Mouse (Mus musculus): Measurements from ENCODE around the gene Foxf2. TPM values are rescaled to one million over a fixed set of nuclear protein-coding genes. Genes with fewer than 3 reads are reported as not detected.
A peak's percentile ranks its signal among the peaks of the same experiment; 100 is the strongest.

The Foxf2 gene
- polyA plus RNA-seq, 1 experiment from 2014 or later = 12.3 TPM

- Histone ChIP-seq H3K9ac (replicated peaks; ENCODE audit: low read length) (no peak overlapping the region), H3K9me3 (replicated peaks; ENCODE audit: control insufficient read depth, low read length) (no peaks in the 10 kb centered on the region), H3K4me3 (ENCODE audit: low read depth, low read length) (no peak overlapping the region), H3K4me2 (ENCODE audit: low read depth, low read length) (peak overlapping the region; percentile 34), H3K4me1 (ENCODE audit: control insufficient read depth, insufficient read depth, low read length) (peaks cover 2% of the 10 kb centered on the region), H3K27ac (replicated peaks; ENCODE audit: low read depth, low read length) (no peak overlapping the region), H3K27me3 (ENCODE audit: control insufficient read depth, insufficient read depth, low read length) (peaks cover 85% of the 10 kb centered on the region), H3K36me3 (replicated peaks; ENCODE audit: control insufficient read depth, insufficient read depth, low read depth, low read length) (no peaks in the 10 kb centered on the region)
- ATAC-seq (replicated peaks; ENCODE audit: insufficient number of reproducible peaks, low FRiP score, low TSS enrichment, low read depth) (no peak), DNase-seq (ENCODE audit: low spot score) (no peak)
- 8% methylated on average over 4 of the region's 4 CpGs for whole genome bisulfite sequencing
Observed at GRCm38 (mm10) chr13:31620937-31621336, 4.7 kb upstream of the Foxf2 start.

DNA sequence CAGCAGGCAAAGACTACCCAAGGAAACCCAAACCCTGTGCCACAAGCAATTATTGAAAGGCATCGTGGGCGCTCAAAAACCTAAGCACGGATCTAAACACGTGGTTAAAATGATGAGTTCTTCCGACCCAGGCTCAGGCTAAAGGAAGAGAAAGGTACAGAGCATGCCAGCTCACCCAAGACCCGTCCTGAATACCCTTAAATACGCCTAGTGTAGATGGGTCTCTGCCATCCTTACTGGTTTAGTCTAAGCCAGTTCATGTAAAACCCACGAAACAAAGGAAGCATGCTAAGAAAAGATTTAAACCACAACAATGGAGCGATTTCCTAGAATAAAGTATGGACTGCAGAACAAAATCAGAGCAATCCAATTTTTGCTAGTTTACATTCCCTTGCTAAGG lies 3.9 kb upstream of the Foxf2 start:
- Histone ChIP-seq H3K27ac (replicated peaks; ENCODE audit: low read depth, low read length) (no peak overlapping the region), H3K4me3 (ENCODE audit: low read depth, low read length) (no peak overlapping the region), H3K9me3 (replicated peaks; ENCODE audit: control insufficient read depth, low read length) (no peaks in the 10 kb centered on the region), H3K27me3 (ENCODE audit: control insufficient read depth, insufficient read depth, low read length) (peaks cover 81% of the 10 kb centered on the region), H3K4me1 (ENCODE audit: control insufficient read depth, insufficient read depth, low read length) (peaks cover 2% of the 10 kb centered on the region), H3K9ac (replicated peaks; ENCODE audit: low read length) (no peak overlapping the region), H3K4me2 (ENCODE audit: low read depth, low read length) (no peak overlapping the region), H3K36me3 (replicated peaks; ENCODE audit: control insufficient read depth, insufficient read depth, low read depth, low read length) (no peaks in the 10 kb centered on the region)
- 8% methylated on average over 9 of the region's 9 CpGs for WGBS
- no peak for DNase-seq (ENCODE audit: low spot score)
- ATAC-seq (replicated peaks; ENCODE audit: insufficient number of reproducible peaks, low FRiP score, low TSS enrichment, low read depth) = no peak

GRCm38 (mm10) chr13:31622371-31622770 lies 3.2 kb upstream of the Foxf2 start:
- Histone ChIP-seq H3K9ac (replicated peaks; ENCODE audit: low read length) (no peak overlapping the region), H3K4me1 (ENCODE audit: control insufficient read depth, insufficient read depth, low read length) (peaks cover 2% of the 10 kb centered on the region), H3K27me3 (ENCODE audit: control insufficient read depth, insufficient read depth, low read length) (peaks cover 82% of the 10 kb centered on the region), H3K4me2 (ENCODE audit: low read depth, low read length) (no peak overlapping the region), H3K4me3 (ENCODE audit: low read depth, low read length) (no peak overlapping the region), H3K36me3 (replicated peaks; ENCODE audit: control insufficient read depth, insufficient read depth, low read depth, low read length) (no peaks in the 10 kb centered on the region), H3K9me3 (replicated peaks; ENCODE audit: control insufficient read depth, low read length) (no peaks in the 10 kb centered on the region), H3K27ac (replicated peaks; ENCODE audit: low read depth, low read length) (no peak overlapping the region)
- no peak for ATAC-seq (replicated peaks; ENCODE audit: insufficient number of reproducible peaks, low FRiP score, low TSS enrichment, low read depth)
- WGBS = 2% methylated on average over 3 of the region's 3 CpGs
- no peak for DNase-seq (ENCODE audit: low spot score)

- WGBS = under 1% methylated on average over 6 of the region's 6 CpGs
- Histone ChIP-seq H3K27ac (replicated peaks; ENCODE audit: low read depth, low read length) (no peak overlapping the region), H3K27me3 (ENCODE audit: control insufficient read depth, insufficient read depth, low read length) (peaks cover 82% of the 10 kb centered on the region), H3K4me3 (ENCODE audit: low read depth, low read length) (no peak overlapping the region), H3K36me3 (replicated peaks; ENCODE audit: control insufficient read depth, insufficient read depth, low read depth, low read length) (no peaks in the 10 kb centered on the region), H3K9ac (replicated peaks; ENCODE audit: low read length) (no peak overlapping the region), H3K4me1 (ENCODE audit: control insufficient read depth, insufficient read depth, low read length) (peaks cover 2% of the 10 kb centered on the region), H3K9me3 (replicated peaks; ENCODE audit: control insufficient read depth, low read length) (no peaks in the 10 kb centered on the region), H3K4me2 (ENCODE audit: low read depth, low read length) (no peak overlapping the region)
- ATAC-seq (replicated peaks; ENCODE audit: insufficient number of reproducible peaks, low FRiP score, low TSS enrichment, low read depth) = no peak
- DNase-seq (ENCODE audit: low spot score) = no peak
Observed at GRCm38 (mm10) chr13:31623291-31623690, 2.3 kb upstream of the Foxf2 start.

GRCm38 (mm10) chr13:31623906-31624860 lies 1.4 kb upstream of the Foxf2 start:
- DNase-seq (ENCODE audit: low spot score) = peak; percentile 74
- peak overlapping the region; percentile 57; the same call in 1 of the 2 replicates for H3K27ac ChIP-seq (replicated peaks; ENCODE audit: low read depth, low read length)
- H3K9ac ChIP-seq (replicated peaks; ENCODE audit: low read length) = 0 out of 2 replicates have a peak overlapping the region, but pooled peaks have one; percentile 30
- H3K36me3 ChIP-seq (replicated peaks; ENCODE audit: control insufficient read depth, insufficient read depth, low read depth, low read length) = no peaks in the 10 kb centered on the region
- H3K4me2 ChIP-seq (ENCODE audit: low read depth, low read length) = peak overlapping the region; percentile 86
- H3K27me3 ChIP-seq (ENCODE audit: control insufficient read depth, insufficient read depth, low read length) = peaks cover 82% of the 10 kb centered on the region
- WGBS = under 1% methylated on average over 20 of the region's 20 CpGs
- peak; percentile 47; the same call in 1 of the 2 replicates for ATAC-seq (replicated peaks; ENCODE audit: insufficient number of reproducible peaks, low FRiP score, low TSS enrichment, low read depth)
- peak overlapping the region; percentile 60 for H3K4me3 ChIP-seq (ENCODE audit: low read depth, low read length)
- peaks cover 3% of the 10 kb centered on the region; the same call in 1 of the 2 replicates for H3K4me1 ChIP-seq (ENCODE audit: control insufficient read depth, insufficient read depth, low read length)
- no peaks in the 10 kb centered on the region for H3K9me3 ChIP-seq (replicated peaks; ENCODE audit: control insufficient read depth, low read length)

DNA sequence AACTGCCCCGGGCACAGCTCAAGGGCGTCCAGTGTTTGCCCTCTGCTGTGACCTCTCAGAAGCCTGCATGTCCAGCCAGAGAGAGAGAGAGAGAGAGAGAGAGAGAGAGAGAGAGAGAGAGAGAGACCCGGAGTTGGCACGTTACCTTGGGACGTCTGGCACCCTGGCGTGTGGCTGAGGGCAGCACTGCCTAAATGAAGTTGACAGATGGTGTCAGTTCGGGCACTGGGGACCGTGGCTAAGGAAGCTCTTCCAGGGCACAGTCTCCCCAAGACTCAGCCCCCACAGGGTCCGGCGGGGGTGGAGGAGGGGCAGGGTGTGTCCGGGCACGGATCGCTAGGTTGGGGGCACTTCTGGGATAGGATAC lies 667 bp upstream of the Foxf2 start:
- H3K4me1 ChIP-seq (ENCODE audit: control insufficient read depth, insufficient read depth, low read length) = peaks cover 3% of the 10 kb centered on the region; the same call in 1 of the 2 replicates
- 1% methylated on average over 13 of the region's 13 CpGs for WGBS
- no peaks in the 10 kb centered on the region for H3K36me3 ChIP-seq (replicated peaks; ENCODE audit: control insufficient read depth, insufficient read depth, low read depth, low read length)
- peaks cover 82% of the 10 kb centered on the region for H3K27me3 ChIP-seq (ENCODE audit: control insufficient read depth, insufficient read depth, low read length)
- no peak for DNase-seq (ENCODE audit: low spot score)
- H3K4me2 ChIP-seq (ENCODE audit: low read depth, low read length) = peak overlapping the region; percentile 86
- ATAC-seq (replicated peaks; ENCODE audit: insufficient number of reproducible peaks, low FRiP score, low TSS enrichment, low read depth) = 0 out of 2 replicates have a peak, but pooled peaks have one; percentile 26
- peak overlapping the region; percentile 84; the same call in 1 of the 2 replicates for H3K27ac ChIP-seq (replicated peaks; ENCODE audit: low read depth, low read length)
- no peaks in the 10 kb centered on the region for H3K9me3 ChIP-seq (replicated peaks; ENCODE audit: control insufficient read depth, low read length)
- peak overlapping the region; percentile 64 for H3K9ac ChIP-seq (replicated peaks; ENCODE audit: low read length)
- H3K4me3 ChIP-seq (ENCODE audit: low read depth, low read length) = peak overlapping the region; percentile 60

DNA sequence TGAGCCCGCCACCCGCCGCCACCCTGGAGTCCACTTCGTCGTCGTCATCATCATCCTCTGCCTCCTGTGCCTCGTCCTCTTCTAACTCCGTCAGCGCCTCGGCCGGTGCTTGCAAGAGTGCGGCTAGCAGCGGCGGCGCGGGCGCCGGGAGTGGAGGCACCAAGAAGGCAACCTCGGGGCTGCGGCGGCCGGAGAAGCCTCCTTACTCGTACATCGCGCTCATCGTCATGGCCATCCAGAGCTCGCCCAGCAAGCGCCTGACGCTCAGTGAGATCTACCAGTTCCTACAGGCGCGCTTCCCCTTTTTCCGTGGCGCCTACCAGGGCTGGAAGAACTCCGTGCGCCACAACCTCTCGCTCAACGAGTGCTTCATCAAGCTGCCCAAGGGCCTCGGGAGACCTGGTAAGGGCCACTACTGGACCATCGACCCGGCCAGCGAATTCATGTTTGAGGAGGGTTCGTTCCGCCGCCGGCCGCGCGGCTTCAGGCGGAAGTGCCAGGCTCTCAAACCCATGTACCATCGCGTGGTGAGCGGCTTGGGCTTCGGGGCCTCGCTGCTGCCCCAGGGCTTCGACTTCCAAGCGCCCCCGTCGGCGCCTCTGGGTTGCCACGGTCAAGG lies 676 bp downstream of the Foxf2 start:
- Histone ChIP-seq H3K9ac (replicated peaks; ENCODE audit: low read length) (peak overlapping the region; percentile 64), H3K4me2 (ENCODE audit: low read depth, low read length) (peak overlapping the region; percentile 86), H3K27ac (replicated peaks; ENCODE audit: low read depth, low read length) (peak overlapping the region; percentile 84), H3K9me3 (replicated peaks; ENCODE audit: control insufficient read depth, low read length) (no peaks in the 10 kb centered on the region), H3K27me3 (ENCODE audit: control insufficient read depth, insufficient read depth, low read length) (peaks cover 75% of the 10 kb centered on the region), H3K4me1 (ENCODE audit: control insufficient read depth, insufficient read depth, low read length) (peaks cover 3% of the 10 kb centered on the region; the same call in 1 of the 2 replicates), H3K36me3 (replicated peaks; ENCODE audit: control insufficient read depth, insufficient read depth, low read depth, low read length) (no peaks in the 10 kb centered on the region), H3K4me3 (ENCODE audit: low read depth, low read length) (peak overlapping the region; percentile 60)
- ATAC-seq (replicated peaks; ENCODE audit: insufficient number of reproducible peaks, low FRiP score, low TSS enrichment, low read depth) = no peak
- WGBS = under 1% methylated on average over 60 of the region's 60 CpGs
- DNase-seq (ENCODE audit: low spot score) = peak; percentile 65

Measured in embryonic facial prominence, embryonic 11.5 days (tissue).